Mouse (Mus musculus) frontal cortex, adult (tissue): ENCODE measurements at regions not wholly inside any gene's neighbourhood (a gene's known extent, or its start where the extent isn't known, plus 50 kb on each side); places are given as distances from the start of the nearest gene placed in this dataset.
A peak's percentile ranks its signal among the peaks of the same experiment; 100 is the strongest.

ENCODE experiments used
- ATAC-seq: cut with Nextera tagmentation; 2 replicates; pipeline ENCODE4 v1.9.2; 2017; ENCODE audit warnings: mild to moderate bottlenecking, moderate library complexity, mixed read lengths; ENCODE audit not compliant: low TSS enrichment

GRCm38 (mm10) chr3:80631391-80631790, 171.2 kb downstream of the Gria2 start:
- no peak for ATAC-seq

GRCm38 (mm10) chr3:80610414-80610813, 192.2 kb downstream of the Gria2 start:
- ATAC-seq: peak; percentile 76; the same call in 1 of the 2 replicates

GRCm38 (mm10) chr3:80608467-80608866, 194.2 kb downstream of the Gria2 start:
- ATAC-seq: peak; percentile 53; the same call in 1 of the 2 replicates

- ATAC-seq: peak; percentile 58
Observed at GRCm38 (mm10) chr3:80607809-80608208, 194.8 kb downstream of the Gria2 start.

GRCm38 (mm10) chr3:80597549-80597948, 205.1 kb downstream of the Gria2 start:
- ATAC-seq: no peak

- ATAC-seq: peak; percentile 82
Observed at GRCm38 (mm10) chr3:80567514-80567913, 235.1 kb downstream of the Gria2 start.

- 0 out of 2 replicates have a peak, but pooled peaks have one; percentile 23 for ATAC-seq
Observed at GRCm38 (mm10) chr3:80566236-80566635, 236.4 kb downstream of the Gria2 start.

GRCm38 (mm10) chr3:80546151-80546695, 256.4 kb downstream of the Gria2 start:
- ATAC-seq: peak; percentile 88

GRCm38 (mm10) chr3:80543783-80544182, 258.9 kb downstream of the Gria2 start:
- ATAC-seq: no peak

GRCm38 (mm10) chr3:80541382-80541781, 261.3 kb downstream of the Gria2 start:
- peak; percentile 84 for ATAC-seq

- peak; percentile 97 for ATAC-seq
Observed at GRCm38 (mm10) chr3:80533706-80534349, 268.8 kb downstream of the Gria2 start.

- peak; percentile 23; the same call in 1 of the 2 replicates for ATAC-seq
Observed at GRCm38 (mm10) chr3:80514026-80514425, 288.6 kb downstream of the Gria2 start.

GRCm38 (mm10) chr3:80509185-80509584, 293.4 kb downstream of the Gria2 start:
- ATAC-seq: no peak

GRCm38 (mm10) chr3:80506701-80507100, 295.9 kb downstream of the Gria2 start:
- ATAC-seq: no peak

GRCm38 (mm10) chr3:80501117-80501516, 301.5 kb downstream of the Gria2 start:
- ATAC-seq: peak; percentile 97

- ATAC-seq: no peak
Observed at GRCm38 (mm10) chr3:80496556-80496955, 306.1 kb downstream of the Gria2 start.

GRCm38 (mm10) chr3:80484168-80484833, 318.3 kb downstream of the Gria2 start:
- ATAC-seq: no peak

GRCm38 (mm10) chr3:80478676-80479075, 324.0 kb downstream of the Gria2 start:
- peak; percentile 59; the same call in 1 of the 2 replicates for ATAC-seq

- no peak for ATAC-seq
Observed at GRCm38 (mm10) chr3:80473686-80474085, 328.9 kb downstream of the Gria2 start.
